Mouse (Mus musculus): ENCODE results near the gene Cpa2. TPM values are rescaled to one million over a fixed set of nuclear protein-coding genes. Genes with fewer than 3 reads are reported as not detected.

The Cpa2 gene
- polyA plus RNA-seq, 1 experiment from 2014 or later, result 20.0 TPM

DNA sequence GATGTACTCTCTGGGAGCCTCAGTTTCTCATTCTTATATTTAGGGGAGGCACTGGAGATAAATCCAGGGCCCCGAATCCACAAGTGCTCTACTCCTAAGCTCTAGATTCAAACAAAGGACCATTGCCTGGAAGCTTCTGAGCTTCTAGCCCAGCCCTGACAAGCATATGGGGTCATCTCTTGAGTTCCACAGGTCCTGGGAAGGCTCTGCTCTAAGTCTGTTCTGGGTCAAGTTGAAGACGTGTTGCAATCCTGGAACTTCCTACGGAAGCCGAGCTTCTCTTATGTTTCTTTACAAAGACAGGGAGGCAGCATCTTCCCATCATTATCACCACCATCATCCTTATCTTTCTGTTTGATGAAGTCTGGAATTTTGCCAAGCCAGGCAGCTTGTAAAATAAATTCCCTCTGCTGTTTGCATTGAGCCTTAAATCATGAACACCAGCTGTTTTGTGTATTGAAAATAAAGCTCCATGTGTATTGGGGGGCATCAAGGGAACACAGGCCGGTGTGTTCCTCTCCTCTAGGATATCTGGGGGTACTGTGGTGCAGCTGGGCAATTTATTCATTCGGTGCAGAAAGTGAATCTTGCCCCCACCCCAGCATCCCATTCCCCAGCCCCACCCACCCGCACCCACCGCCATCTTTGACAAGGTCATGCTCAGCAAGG, 55.0 kb downstream of the Cpa2 start:
- WGBS, result 96% methylated on average over 8 of the region's 8 CpGs
- no peak for DNase-seq (ENCODE audit: low spot score)
- Histone ChIP-seq H3K4me1 (replicated peaks) (peaks cover 49% of the 10 kb centered on the region), H3K27me3 (ENCODE audit: insufficient read depth, poor library complexity, severe bottlenecking) (no peaks in the 10 kb centered on the region), H3K36me3 (no peaks in the 10 kb centered on the region), H3K9me3 (no peaks in the 10 kb centered on the region), H3K4me3 (no peak overlapping the region), H3K27ac (0 out of 2 replicates have a peak overlapping the region, but pooled peaks have one; percentile 40)

DNA sequence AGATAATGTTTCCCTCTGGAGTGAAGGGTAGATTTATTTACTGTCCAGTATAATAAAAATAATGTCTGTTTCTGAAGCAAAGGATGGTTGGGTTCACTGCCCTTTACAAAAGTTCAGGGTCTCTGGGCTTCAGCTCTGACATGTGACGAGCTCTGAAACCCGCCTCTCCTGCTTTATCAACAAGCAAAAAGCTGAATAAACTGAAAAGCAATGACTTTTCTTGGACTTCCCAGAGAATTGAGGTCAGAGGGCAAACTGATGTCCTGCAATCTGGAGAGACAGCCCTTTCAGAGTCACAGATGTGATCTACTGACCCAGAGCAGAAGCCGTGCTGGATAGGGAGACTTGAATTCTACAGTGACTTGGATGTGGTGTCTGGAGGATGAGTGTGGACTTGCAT, 58.7 kb downstream of the Cpa2 start:
- peak overlapping the region; percentile 53; the same call in 1 of the 2 replicates for H3K27ac ChIP-seq
- DNase-seq (ENCODE audit: low spot score), result no peak

GRCm38 (mm10) chr6:30600995-30601394, 59.6 kb downstream of the Cpa2 start:
- no peaks in the 10 kb centered on the region for H3K9me3 ChIP-seq
- H3K27ac ChIP-seq, result no peak overlapping the region
- no peaks in the 10 kb centered on the region for H3K27me3 ChIP-seq (ENCODE audit: insufficient read depth, poor library complexity, severe bottlenecking)
- H3K4me1 ChIP-seq (replicated peaks), result peaks cover 46% of the 10 kb centered on the region
- no peak for DNase-seq (ENCODE audit: low spot score)
- no peaks in the 10 kb centered on the region for H3K36me3 ChIP-seq
- H3K4me3 ChIP-seq, result no peak overlapping the region
- 44% methylated on average over 1 of the region's 1 CpGs for WGBS

More for the DNA sequence above, 58.7 kb downstream of the Cpa2 start:
- Histone ChIP-seq H3K4me3 (no peak overlapping the region), H3K27me3 (ENCODE audit: insufficient read depth, poor library complexity, severe bottlenecking) (no peaks in the 10 kb centered on the region), H3K4me1 (replicated peaks) (peaks cover 46% of the 10 kb centered on the region), H3K9me3 (no peaks in the 10 kb centered on the region), H3K36me3 (no peaks in the 10 kb centered on the region)
- WGBS, result 22% methylated on average over 3 of the region's 3 CpGs

DNA sequence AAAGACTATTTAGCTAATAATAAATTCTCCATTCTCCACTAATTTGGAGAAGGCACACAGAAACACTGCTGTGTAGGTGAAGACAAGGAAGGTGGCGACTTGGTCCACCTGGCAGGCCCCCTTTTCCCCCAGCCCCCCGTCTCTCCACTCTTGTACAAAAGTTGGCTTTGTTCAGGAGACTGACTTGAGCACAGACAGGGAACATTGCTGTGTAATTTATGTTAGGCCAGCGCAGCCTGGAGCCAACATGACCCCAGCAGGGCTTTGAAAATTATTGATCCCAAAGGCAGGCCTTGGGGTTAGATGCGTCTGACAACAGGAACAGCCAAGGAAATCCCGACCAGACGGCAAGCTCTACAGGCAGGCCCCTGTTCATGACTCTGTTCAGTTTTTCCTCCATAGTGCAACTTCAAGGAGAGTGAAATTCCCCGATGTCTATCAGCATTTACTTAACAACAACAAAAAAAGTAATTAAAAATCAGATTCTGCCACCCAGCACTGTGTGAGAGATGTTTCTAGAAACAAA, 63.0 kb downstream of the Cpa2 start:
- no peak for DNase-seq (ENCODE audit: low spot score)
- no peaks in the 10 kb centered on the region for H3K9me3 ChIP-seq
- H3K36me3 ChIP-seq, result no peaks in the 10 kb centered on the region
- no peak overlapping the region for H3K4me3 ChIP-seq
- peak overlapping the region; percentile 69 for H3K27ac ChIP-seq
- H3K4me1 ChIP-seq (replicated peaks), result peaks cover 28% of the 10 kb centered on the region
- H3K27me3 ChIP-seq (ENCODE audit: insufficient read depth, poor library complexity, severe bottlenecking), result no peaks in the 10 kb centered on the region
- whole genome bisulfite sequencing, result 65% methylated on average over 7 of the region's 7 CpGs

DNA sequence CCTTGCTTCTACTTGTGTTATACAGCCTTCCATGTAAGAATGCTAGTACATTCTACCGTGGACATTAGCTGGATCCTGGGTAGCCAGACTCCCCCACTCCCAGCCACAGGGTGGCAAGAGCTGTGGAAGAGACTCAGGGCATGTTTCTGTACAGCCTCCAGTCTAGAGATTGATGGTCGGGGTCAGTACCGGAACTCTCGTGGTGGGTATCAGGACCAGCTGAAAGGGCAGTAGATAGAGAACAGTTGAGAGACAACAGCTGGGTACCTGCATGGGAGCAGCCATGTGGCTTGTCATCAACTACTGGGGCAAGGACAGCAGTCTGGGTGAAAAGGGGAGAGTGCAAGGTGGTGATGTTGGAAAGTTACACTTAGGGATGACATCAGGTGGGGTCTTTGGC, 63.7 kb downstream of the Cpa2 start:
- Histone ChIP-seq H3K36me3 (no peaks in the 10 kb centered on the region), H3K9me3 (no peaks in the 10 kb centered on the region), H3K4me3 (no peak overlapping the region), H3K27ac (peak overlapping the region; percentile 69), H3K4me1 (replicated peaks) (peaks cover 23% of the 10 kb centered on the region), H3K27me3 (ENCODE audit: insufficient read depth, poor library complexity, severe bottlenecking) (no peaks in the 10 kb centered on the region)
- 89% methylated on average over 4 of the region's 4 CpGs for WGBS
- no peak for DNase-seq (ENCODE audit: low spot score)

- Histone ChIP-seq H3K27ac (peak overlapping the region; percentile 69), H3K27me3 (ENCODE audit: insufficient read depth, poor library complexity, severe bottlenecking) (no peaks in the 10 kb centered on the region), H3K4me3 (no peak overlapping the region), H3K4me1 (replicated peaks) (peaks cover 23% of the 10 kb centered on the region; the same call in 1 of the 2 replicates), H3K36me3 (no peaks in the 10 kb centered on the region), H3K9me3 (no peaks in the 10 kb centered on the region)
- WGBS, result 90% methylated on average over 5 of the region's 5 CpGs
- DNase-seq (ENCODE audit: low spot score), result no peak
Observed at GRCm38 (mm10) chr6:30605672-30606071, 64.3 kb downstream of the Cpa2 start.

- peaks cover 57% of the 10 kb centered on the region for H3K4me1 ChIP-seq (replicated peaks)
- H3K27ac ChIP-seq, result peak within 1 kb of the TSS; percentile 85
- no peak within 1 kb of the TSS for H3K4me3 ChIP-seq
- no peaks in the 10 kb centered on the region for H3K27me3 ChIP-seq (ENCODE audit: insufficient read depth, poor library complexity, severe bottlenecking)
- H3K9me3 ChIP-seq, result no peaks in the 10 kb centered on the region
- H3K36me3 ChIP-seq, result no peaks in the 10 kb centered on the region
- DNase-seq (ENCODE audit: low spot score), result no peak
- 81% methylated on average over 7 of the region's 7 CpGs for WGBS
Observed at GRCm38 (mm10) chr6:30610710-30611109, 69.3 kb downstream of the Cpa2 start, which contains the start of gene Cpa5. TSS of gene Cpa5 (plus strand) at chr6:30611010.

- H3K36me3 ChIP-seq, result no peaks in the 10 kb centered on the region
- H3K27ac ChIP-seq, result peak overlapping the region; percentile 85
- H3K4me1 ChIP-seq (replicated peaks), result peaks cover 62% of the 10 kb centered on the region
- WGBS, result 35% methylated on average over 5 of the region's 5 CpGs
- H3K9me3 ChIP-seq, result no peaks in the 10 kb centered on the region
- DNase-seq (ENCODE audit: low spot score), result no peak
- no peak overlapping the region for H3K4me3 ChIP-seq
- H3K27me3 ChIP-seq (ENCODE audit: insufficient read depth, poor library complexity, severe bottlenecking), result no peaks in the 10 kb centered on the region
Observed at GRCm38 (mm10) chr6:30611212-30611611, 69.8 kb downstream of the Cpa2 start.

Other genes with a start within 250 kb of the Cpa2 start
- gene Ube2h, start 237.0 kb upstream of the Cpa2 start, polyA plus RNA-seq (2016; fragmentation: Nextera tagmentation; extraction: Ambion mirVana), result 29.6 and 34.2 TPM in 2 replicates
- gene Zc3hc1, start 150.6 kb upstream of the Cpa2 start, polyA plus RNA-seq (2016; fragmentation: Nextera tagmentation; extraction: Ambion mirVana), result 74.9 and 76.1 TPM in 2 replicates
- 26.1 and 29.2 TPM in 2 replicates for gene Klhdc10, start 139.7 kb upstream of the Cpa2 start, polyA plus RNA-seq (2016; fragmentation: Nextera tagmentation; extraction: Ambion mirVana)
- 38.3 and 40.3 TPM in 2 replicates for gene Tmem209, start 31.8 kb upstream of the Cpa2 start, polyA plus RNA-seq (2016; fragmentation: Nextera tagmentation; extraction: Ambion mirVana)
- gene Ssmem1, start 31.7 kb upstream of the Cpa2 start, polyA plus RNA-seq (2016; fragmentation: Nextera tagmentation; extraction: Ambion mirVana), result 0.34 and 0.35 TPM in 2 replicates
- 1.4 and 2.5 TPM in 2 replicates for gene Cpa4, start 26.8 kb downstream of the Cpa2 start, polyA plus RNA-seq (2016; fragmentation: Nextera tagmentation; extraction: Ambion mirVana)
- 0.08 and 0.44 TPM in 2 replicates for gene Cpa5, start 69.4 kb downstream of the Cpa2 start, polyA plus RNA-seq (2016; fragmentation: Nextera tagmentation; extraction: Ambion mirVana)
- gene Cpa1, start 97.6 kb downstream of the Cpa2 start, polyA plus RNA-seq (2016; fragmentation: Nextera tagmentation; extraction: Ambion mirVana), result 0.14 and 0.16 TPM in 2 replicates
- gene Cep41, start 152.2 kb downstream of the Cpa2 start, polyA plus RNA-seq (2016; fragmentation: Nextera tagmentation; extraction: Ambion mirVana), result 16.0 and 19.0 TPM in 2 replicates
- gene Mest, start 182.0 kb downstream of the Cpa2 start, polyA plus RNA-seq (2016; fragmentation: Nextera tagmentation; extraction: Ambion mirVana), result 1,257 and 1,613 TPM in 2 replicates

All from hindbrain, embryonic 10.5 days (tissue).